Mouse (Mus musculus) adrenal gland, adult (tissue): Measurements from ENCODE around the gene 4933424G06Rik.
"Not testable (repeated sequence)": the region's sequence is repeated elsewhere in the genome, so short reads cannot be mapped to it uniquely, and the experiment has no call there.

Experiments used
- DNase-seq, 2 experiments: peaks; one replicate each; pipeline ENCODE4 v3.0.0; 2022 to 2023; ENCODE audit warnings: low spot score in 1 of 2; ENCODE audit not compliant: inconsistent age in 2 of 2

4933424G06Rik gene

DNA sequence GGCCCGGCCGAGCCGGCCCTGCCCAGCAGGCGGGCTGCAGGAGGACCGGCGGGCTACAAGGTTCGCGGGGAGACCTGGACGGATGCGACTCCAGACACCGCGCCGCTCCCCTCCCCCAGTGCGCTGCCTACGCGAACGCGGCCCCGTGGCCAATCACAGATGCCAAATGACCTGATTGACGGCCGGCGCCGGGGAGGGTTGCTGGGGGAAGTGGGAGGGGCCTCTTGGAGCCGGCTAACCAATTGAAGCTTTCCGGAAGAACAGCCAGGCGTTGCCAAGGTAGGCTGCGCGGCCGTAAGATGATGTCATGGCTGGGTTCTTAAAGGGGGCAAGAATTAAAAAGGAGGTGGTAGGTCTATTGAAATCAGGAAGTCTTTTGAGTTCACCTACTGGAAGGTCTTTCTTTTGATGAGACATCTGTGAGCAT lies at the start of gene 4933424G06Rik:
Gene 4933424G06Rik, plus strand, starts transcription at position 296 of the 427 bp plus-strand sequence.
- DNase-seq, result peak; percentile 99

DNA sequence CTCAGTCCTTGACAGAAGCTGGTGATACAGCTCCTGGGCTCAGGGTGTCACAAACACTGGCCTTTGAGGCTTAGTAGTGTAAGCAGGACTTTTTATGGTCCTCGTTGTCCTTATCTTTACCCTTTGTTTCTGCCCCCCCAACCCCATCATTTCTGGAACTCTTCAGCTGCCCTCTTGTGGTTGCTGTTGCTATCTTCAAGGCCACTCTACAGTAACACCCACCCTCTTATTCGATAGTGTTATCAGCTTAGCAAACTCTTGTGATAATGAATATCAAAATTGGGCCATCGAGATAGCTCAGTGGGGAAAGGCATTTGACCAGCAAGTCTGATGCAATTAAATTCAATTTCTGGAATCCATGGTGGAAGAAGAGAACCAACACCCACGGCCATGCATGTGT lies 45.5 kb upstream of the 4933424G06Rik start:
- DNase-seq, result peak; percentile 21 to 61

DNA sequence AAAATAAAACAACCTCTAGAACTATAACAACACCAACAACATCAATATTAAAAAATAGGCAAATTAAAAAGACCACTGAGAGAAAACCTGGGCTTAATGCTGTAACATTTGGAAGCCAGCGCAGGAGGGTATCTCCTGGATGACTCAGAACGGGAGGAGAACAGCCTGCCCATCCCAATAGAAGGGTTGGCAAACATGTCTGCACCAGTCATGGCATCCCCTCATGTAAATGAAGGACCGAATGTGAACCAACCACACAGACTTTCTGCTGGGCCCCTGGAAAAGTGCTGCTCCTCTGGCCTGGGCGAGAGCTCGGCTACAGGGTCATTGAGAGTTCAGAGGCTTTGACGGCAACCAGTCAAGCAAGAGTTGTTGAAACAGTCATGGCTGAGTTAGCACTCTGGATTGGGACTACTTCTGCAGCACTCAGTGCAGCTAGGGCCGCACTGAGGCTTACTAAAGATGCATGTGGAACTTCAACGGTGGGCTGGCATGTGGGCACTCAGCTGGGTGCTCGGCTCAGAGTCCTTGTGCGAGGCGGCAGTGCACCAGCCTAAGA lies 44.7 kb upstream of the 4933424G06Rik start:
- no peak for DNase-seq

DNA sequence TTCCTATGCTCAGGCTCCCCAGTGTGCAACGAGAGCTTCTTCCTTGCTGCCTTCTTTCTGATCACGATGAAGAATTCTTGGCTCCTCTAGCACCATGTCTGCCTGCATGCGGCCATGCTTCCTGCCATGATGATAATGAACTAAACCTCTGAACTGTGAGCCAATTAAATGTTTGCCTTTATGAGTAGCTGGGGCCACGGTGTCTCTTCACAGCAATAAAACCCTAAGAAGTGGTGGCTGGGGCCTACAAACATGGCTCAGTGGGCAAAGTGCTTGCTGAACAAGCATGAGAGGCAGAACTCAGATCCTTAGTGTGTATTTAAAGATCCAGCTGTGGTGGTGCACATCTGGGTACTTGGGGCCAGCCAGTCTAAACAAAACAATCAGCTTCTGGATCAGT lies 44.0 kb upstream of the 4933424G06Rik start:
- no peak for DNase-seq

DNA sequence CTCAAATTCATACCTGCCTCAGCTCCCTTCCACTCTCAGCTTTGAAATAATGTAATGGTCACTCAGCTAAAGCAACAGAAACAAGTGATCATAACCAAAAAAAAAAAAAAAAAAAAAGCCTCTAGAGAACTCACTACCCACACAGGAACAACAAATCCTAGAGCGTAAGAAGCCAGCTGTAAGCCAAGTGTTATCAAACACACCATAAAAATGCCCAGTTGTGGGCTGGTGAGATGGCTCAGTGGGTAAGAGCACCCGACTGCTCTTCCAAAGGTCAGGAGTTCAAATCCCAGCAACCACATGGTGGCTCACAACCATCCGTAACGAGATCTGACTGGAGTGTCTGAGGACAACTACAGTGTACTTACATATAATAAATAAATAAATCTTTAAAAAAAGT lies 41.9 kb upstream of the 4933424G06Rik start:
- not testable (repeated sequence) for DNase-seq

DNA sequence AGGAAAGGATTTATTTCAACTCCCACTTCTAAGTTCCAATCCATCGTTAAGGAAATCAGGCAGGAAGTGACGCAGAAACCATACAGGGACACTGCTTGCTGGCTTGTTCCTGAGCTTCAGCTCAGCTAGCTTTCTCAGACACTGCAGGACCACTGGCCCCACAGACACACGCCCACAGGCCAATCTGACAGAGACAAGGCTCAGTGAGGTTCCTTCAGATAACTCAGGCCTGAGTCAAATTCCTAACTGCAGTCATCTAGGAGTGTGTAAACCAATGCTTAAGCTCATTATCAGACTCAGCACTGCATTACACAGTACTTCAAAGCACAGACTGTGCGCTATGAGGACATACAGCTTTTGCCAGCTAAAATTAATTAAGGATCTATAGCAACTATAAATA lies 39.7 kb upstream of the 4933424G06Rik start:
- DNase-seq, result no peak

DNA sequence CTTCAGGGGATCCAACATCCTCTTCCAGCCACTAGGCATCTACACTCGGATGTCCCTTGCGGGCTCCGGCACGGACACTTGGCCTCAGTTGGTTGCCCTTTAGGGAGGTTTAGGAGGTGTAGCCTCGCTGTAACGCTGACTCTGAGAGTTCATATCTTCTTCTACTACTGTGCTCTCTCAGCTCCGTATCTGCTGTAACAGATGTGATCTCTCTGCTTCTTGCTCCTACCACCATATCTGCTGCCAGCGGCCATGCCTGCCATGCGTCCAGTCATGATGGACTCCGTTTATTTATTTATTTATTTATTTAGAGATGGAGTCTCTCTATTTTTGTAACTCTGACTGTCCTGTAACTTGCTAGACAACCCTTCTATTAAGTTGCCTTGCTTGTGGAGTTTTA lies 38.7 kb upstream of the 4933424G06Rik start:
- DNase-seq, result no peak

DNA sequence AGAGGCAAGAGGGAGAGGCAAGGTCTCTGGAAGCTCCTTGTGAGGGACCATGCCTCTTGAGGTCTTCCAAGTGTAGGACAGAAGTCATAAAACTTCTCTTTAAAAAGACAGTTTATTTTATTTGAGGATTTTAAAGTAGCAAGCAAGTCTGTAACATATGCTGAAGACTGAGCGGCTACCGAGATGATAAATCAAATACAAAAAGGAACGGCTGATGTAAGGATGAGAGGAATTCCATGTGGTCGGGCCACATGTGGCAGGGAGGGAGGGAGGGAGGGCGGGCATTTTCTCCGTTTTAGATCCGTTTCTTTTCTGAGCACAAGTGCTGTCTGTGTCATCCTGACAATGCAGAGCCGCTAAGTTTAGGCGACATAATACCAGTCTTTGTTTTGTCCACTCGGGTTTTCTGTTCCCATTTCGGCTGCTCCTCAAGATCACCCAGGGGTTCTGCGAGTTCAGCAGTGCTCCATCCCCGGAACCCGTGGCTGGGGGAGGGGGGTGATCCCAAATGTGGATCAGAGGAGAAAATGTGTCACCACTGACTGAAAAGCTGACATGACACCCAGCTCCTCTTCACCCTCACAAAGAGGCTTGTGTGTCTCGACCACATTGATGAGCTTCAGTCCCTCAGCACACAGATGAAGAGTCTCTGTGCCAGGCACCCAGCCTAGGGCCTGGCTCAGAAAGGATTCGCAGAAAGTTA lies 37.1 kb upstream of the 4933424G06Rik start:
- DNase-seq, result no peak

DNA sequence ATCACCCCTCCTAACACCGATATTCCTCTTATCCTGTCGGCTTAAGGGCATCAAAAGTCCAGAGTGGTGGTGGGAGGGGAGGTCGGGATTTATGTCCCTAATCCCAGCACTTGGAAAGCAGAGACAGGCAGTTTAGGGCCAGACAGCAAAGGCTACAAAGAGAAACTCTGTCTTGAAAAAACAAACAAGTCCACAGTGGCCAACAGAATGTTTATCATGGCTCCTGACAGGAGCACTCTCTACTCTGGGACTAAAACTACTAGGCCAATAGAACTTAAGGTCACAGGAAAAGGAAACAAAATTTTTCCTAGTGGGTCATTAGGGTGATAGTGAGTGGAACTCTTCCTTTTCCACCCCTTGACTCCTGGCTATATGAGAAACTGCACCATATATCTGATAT lies 35.0 kb upstream of the 4933424G06Rik start:
- DNase-seq, result no peak

DNA sequence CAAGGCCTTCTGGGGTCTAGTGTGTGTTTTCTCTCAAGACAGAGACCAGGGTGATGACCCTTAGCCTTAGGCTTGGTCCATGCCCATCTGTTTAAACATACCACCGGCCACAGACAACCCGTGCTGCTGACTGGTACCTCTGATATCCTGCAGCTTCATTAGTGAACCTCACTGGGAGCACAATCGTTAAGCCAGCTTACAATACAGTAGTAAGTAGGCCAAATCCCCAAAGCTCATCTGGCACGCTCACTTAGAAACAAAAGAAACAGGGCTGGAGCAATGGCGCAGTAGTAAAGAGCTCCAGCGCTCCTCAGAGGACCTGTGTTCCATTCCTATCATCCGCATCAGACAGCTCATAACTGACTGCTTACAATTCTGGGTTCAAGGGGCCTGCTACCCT lies 29.1 kb upstream of the 4933424G06Rik start:
- no peak for DNase-seq

DNA sequence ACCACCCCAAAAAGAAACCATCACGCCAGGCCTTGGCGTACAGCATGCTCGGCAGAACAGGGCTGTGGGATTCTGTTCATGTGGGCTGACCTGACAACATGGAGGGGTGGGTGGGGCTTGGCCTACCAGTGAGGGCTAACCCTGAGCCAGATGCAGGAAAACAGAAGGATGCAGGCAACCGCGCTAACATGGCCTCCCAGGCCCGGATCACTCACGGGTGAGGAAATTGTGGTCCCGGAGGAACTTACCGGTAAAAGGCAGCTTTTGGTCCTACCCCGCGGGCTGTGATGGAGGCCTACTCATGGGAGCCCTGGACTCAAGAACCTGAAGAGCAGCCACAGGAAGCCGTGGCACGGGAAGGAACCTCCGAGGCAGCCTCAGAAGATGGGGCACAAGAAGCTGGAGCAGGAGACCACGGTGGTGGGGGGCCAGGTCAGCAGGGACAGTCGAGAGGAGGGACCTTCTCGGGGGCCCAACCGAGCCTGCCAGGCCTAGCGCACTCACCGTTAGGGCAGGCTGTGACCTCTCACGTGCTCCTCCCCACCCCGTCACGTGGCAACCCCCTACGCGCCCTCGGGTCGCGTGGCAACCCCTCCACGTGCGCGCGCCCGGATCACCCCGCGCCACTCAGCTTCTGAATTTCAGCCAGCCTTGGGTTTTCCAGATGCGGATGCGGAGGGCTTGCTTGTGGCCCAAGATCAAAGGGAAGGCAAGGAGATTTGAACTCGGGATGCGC lies 27.2 kb upstream of the 4933424G06Rik start, which contains the start of gene Fam178b:
Gene Fam178b, minus strand, starts transcription at position 564 of the 736 bp plus-strand sequence.
- no peak for DNase-seq

DNA sequence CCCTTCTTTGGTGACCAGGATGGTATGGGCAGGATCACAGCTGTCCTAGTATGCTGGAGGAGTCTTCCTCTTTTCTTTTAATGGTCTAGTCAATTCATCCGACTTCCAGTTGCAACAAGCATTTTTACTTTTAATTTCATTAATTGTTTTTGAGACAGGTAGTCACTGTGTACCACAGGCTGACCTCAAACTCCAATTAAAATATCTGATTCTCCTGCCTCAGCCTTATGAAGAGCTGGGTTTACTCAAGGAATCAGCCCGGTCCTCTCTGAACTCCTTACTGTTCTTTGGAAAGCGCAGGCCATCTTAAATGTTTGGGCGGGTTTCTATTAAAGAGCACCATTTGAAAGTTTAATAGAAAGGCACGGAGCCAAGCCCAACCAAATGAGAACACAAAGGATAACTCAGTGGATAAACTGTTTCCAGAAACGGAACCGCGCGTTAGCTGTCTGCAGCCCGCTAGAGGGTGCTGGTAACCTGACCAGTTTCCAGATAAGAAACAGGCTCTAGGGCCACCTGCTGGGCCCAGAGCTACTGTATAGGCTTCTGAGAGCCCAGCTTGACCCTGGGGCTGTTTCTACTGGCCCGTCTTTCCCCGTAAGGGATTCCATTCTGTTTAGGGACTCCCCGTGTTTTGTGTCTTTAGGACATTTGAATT lies 26.0 kb upstream of the 4933424G06Rik start:
- peak; percentile 81 to 92 for DNase-seq

DNA sequence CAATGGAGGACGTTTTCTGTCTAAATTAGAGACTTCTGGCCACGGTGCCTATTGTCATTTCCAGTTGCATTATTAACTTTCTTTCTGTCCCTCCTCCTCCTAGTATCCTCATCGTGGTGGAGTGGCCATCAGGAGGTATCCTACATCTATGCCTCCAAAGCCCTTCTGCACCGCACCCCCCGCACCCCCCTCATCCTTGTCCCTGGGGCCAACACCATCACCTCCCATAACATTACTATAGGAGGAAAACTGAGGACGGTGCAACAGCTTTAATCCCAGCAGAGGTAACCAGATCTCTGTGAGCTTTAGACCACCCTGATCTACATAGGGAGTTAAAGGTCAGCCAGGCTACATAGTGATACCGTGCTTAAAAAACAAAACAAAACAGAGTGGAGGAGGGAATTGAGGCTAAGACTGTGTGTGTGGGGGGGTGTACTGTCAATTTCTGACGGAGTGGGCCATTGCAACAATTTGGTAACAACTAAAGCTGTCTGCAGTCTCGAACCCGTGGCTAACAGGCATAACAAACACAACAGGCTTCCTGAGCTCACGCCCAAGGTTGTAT lies 19.2 kb upstream of the 4933424G06Rik start:
- DNase-seq, result peak in 1 of 2 experiments; percentile 51

DNA sequence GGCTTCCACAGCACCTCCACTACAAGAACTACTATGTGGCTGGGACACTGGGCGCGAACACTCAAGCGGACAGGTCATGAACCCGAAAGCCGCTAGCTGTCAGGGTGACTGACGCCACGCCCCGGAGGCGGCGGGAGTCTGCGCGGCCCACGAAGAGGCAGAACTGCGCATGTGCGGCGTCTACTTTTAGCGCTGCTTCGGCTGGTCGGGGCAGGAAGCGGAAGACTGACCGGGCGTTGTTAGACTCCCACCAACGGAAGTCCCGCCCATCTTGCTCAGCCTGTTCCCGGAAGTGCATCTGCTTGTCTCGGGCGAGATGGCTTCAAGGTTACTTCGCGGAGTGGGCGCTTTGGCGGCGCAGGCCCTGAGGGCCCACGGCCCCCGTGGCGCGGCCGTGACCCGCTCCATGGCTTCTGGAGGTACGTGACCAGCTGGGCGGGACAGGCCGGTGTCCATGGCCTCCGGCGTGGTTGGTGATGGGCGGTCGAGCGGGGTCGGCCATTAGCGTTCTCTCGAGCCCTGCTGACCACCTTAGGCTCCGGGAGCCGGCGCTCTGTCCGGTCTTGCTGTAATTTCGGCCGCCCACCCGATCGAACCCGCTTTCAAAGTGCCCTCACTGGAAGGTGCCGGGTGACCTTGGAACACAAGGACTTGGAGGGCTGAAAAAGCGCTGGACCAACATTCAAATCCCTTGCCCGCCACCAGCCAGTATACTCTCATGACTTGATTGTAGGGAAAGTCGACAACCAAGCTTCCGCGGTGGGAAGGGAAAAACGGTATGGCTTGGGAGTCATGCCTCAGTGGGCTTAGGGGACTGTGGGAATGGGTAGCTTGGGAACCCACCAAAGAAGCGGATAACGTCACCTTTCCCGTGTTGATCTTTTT lies 18.4 kb upstream of the 4933424G06Rik start, which contains the start of gene Cox5b:
Gene Cox5b, plus strand, starts transcription at position 179 of the 885 bp plus-strand sequence.
- DNase-seq, result peak; percentile 98

DNA sequence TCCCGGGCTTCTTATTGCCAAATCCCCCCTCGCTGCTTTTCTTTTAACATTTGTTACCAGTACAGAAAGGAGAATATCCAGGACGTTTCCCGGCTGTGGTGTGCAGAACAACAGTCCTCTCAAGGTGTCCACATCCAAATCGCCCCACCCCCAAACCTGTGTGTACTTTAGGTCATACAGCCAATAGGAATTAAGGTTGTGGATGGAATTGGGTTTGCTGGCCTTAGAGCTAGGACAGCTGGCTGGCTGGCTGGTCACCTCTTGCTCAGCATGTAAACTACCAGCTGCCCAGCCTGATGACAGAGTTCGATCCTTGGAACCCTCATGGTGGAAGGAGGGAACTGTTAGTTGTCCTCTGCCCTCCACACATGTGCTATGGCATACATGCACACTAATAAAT lies 15.1 kb upstream of the 4933424G06Rik start:
- DNase-seq, result no peak

DNA sequence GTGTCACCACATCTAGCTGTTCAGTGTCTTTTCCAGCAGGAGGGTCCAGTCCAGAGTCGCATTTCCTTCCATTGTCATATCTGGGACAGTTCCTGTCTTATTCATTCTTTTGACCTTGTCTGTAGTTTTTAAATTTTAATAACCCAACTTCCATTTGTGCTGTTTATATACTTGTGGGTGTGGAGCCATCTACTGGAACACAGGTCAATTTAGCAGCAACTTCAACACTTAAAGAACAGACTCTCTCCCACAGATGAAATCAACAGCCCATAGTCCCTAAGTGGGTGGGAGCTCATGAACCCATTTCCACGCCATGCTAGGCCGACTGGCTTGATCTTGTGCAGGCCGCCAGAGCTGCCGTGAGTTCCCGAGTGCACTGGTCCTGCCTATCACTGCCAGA lies 13.5 kb upstream of the 4933424G06Rik start:
- peak in 1 of 2 experiments; percentile 60 for DNase-seq

DNA sequence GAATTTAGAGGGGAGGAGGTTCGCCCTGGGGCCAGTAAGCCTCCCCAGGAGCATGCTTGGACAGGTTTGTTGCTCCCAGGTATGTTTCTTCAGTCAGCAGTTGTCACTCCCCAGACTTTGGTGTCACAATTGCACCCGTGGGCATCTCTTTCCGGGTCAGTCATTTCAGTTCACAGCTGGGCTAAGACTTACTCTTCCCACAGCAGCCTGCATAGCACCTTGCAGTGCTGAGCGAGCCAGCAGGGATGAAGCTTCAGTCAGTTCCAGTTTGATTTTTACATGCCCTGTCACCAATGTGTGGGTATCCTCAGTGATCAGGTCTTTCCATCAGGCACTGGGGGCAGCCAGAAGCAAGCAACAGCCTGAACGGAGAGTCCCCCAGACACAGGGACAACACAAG lies 12.9 kb upstream of the 4933424G06Rik start:
- no peak for DNase-seq

DNA sequence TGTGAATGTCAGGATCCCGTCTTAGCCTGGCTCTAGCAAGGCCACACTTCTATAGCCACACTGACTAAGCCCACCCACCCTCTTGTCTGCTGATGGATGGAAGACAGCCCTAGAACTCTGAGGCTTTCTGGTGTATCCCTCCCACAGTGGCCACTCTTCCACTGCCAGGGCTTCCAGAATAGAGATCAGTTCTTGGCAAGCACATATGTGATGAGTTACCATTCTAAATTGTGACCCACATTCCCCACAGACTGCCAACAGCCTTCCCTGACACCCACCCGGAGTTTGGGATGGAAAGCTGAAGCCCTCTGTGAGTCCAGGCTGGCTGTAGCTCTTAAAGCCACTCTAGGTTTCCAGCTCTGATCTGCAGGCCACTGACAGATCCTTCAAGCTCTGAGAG lies 2.8 kb upstream of the 4933424G06Rik start:
- no peak for DNase-seq

DNA sequence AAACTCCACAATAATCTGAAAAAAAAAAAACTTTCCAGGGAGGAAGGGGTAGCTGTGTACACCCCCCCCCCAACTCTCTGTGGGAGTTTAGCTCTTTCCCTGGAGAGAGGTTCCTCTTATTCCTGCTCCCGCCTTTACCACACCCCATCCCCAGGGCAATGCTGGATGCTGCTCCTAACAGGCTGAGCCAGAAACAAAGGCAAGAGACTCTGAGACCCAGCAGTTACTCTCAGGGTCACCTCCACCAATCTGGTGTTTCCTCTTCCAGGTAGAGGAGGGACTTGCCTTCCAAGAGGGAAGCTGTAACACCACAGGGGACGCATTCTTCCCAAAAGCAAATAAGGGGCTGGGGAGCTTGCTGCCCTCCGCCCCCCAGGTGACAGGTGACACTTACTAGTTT lies 2.2 kb upstream of the 4933424G06Rik start:
- no peak for DNase-seq

DNA sequence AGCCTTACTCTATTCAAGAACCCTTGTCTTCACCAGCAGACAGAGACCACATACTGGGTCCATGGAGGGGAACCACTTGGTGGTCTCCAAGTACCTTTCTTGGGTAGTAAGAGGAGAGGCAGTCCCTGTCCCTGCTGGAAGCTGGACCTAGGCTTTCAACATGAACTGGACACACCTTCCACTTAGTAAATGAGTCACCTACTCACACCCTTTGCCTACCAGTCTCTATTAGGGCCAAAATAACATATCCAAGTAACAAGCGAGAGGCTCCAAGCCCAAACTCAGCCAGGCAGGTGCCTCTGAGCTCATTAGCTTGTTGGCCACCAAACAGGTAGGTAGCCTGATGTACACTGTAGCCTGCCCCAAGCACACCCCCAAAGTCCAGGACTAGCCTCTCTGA lies 1.3 kb upstream of the 4933424G06Rik start:
- no peak for DNase-seq
